Mouse (Mus musculus) bone marrow, adult 2 months (tissue): ENCODE measurements around the gene 3110021N24Rik.

Source experiments
- CTCF ChIP-seq: fragments of 200-500 bp; IDR thresholded peaks from 2 replicates; pipeline ENCODE4 v1.5.1; 2011; ENCODE audit warnings: low read length, control low read depth; ENCODE audit not compliant: control insufficient read depth, insufficient read depth
- POLR2A ChIP-seq: fragments of 200-500 bp; IDR thresholded peaks from 2 replicates; pipeline ENCODE4 v1.6.1; 2011; ENCODE audit warnings: low read depth, mild to moderate bottlenecking, control low read depth, low read length, borderline replicate concordance; ENCODE audit not compliant: control insufficient read depth

GRCm38 (mm10) chr4:108811550-108811949 lies 92.1 kb downstream of the 3110021N24Rik start:
- TF ChIP-seq POLR2A (no peak), CTCF (no peak)
